ENCODE assay signal across 13 mouse cellular contexts in genomic region chr11:11763211-11763666, GRCm38 (mm10). TPM values are rescaled to one million over a fixed set of nuclear protein-coding genes. Genes with fewer than 3 reads are reported as not detected.
DNase-seq lines count a peak whose midpoint lies in the region; TF ChIP-seq lines count a peak whose summit lies in the region.
"Had no signal": no experiment of that assay in that cellular context is flagged by ENCODE, and none has a peak within 500 bp of the region (broad histone marks: within the 10 kb centered on the region; RNA-seq: fewer than 3 reads in every experiment).

No protein-coding gene starts in this region.

- WGBS in thymus, adult 2 months = 23% methylated on average over 4 of the region's 4 CpGs
- 76% methylated on average over 4 of the region's 4 CpGs for WGBS in hindbrain, embryonic 10.5 days

- H3K27me3 ChIP-seq in thymus, adult 2 months (ENCODE audit: control insufficient read depth, insufficient read depth, low read length) = no peaks in the 10 kb centered on the region
- no peaks in the 10 kb centered on the region for H3K27me3 ChIP-seq in splenic B cell, adult 2 months (ENCODE audit: control insufficient read depth, insufficient read depth, low read length, poor library complexity, severe bottlenecking)
- H3K27me3 ChIP-seq in hindbrain, embryonic 10.5 days (ENCODE audit: insufficient read depth, poor library complexity, severe bottlenecking) = no peaks in the 10 kb centered on the region
- H3K27me3 ChIP-seq: hindbrain, embryonic 12.5 days; limb, embryonic 15.5 days had no signal

- H3K4me1 ChIP-seq in thymus, adult 2 months (replicated peaks; ENCODE audit: control insufficient read depth, insufficient read depth, low read length) = peaks cover 13% of the 10 kb centered on the region
- H3K4me1 ChIP-seq in hindbrain, embryonic 10.5 days (replicated peaks) = no peaks in the 10 kb centered on the region
- H3K4me1 ChIP-seq: hindbrain, embryonic 12.5 days; limb, embryonic 15.5 days had no signal

- H3K9me3 ChIP-seq in hindbrain, embryonic 10.5 days = no peaks in the 10 kb centered on the region
- H3K9me3 ChIP-seq: hindbrain, embryonic 12.5 days; limb, embryonic 15.5 days had no signal

- peaks cover 85% of the 10 kb centered on the region for H3K36me3 ChIP-seq in thymus, adult 2 months (ENCODE audit: control insufficient read depth, insufficient read depth, low read length)
- H3K36me3 ChIP-seq in splenic B cell, adult 2 months (ENCODE audit: control insufficient read depth, insufficient read depth, low read length, poor library complexity, severe bottlenecking) = peaks cover 8% of the 10 kb centered on the region
- no peaks in the 10 kb centered on the region for H3K36me3 ChIP-seq in hindbrain, embryonic 10.5 days
- H3K36me3 ChIP-seq: hindbrain, embryonic 12.5 days; limb, embryonic 15.5 days had no signal

- H3K4me3 ChIP-seq in thymus, adult 2 months (ENCODE audit: control insufficient read depth, insufficient read depth, low read length) = no peak overlapping the region
- no peak overlapping the region for H3K4me3 ChIP-seq in hindbrain, embryonic 10.5 days
- H3K4me3 ChIP-seq: erythroblast, embryonic 14.5 days; hindbrain, embryonic 12.5 days; limb, embryonic 15.5 days had no signal

- DNase-seq in thymus, adult 2 months = no peak
- no peak for DNase-seq in thymus, postnatal 14 days
- peak; percentile 39 for DNase-seq in c-Kit-positive CD71-negative TER-119-negative erythroid progenitor cells, embryonic 14.5 days (ENCODE audit: low read depth)
- peak; percentile 53 for DNase-seq in lung, postnatal 36 days
- DNase-seq in splenic B cell, adult 2 months (ENCODE audit: low read depth, low spot score) = peak; percentile 61
- DNase-seq in hindbrain, embryonic 10.5 days (ENCODE audit: low spot score) = no peak
- no peak for DNase-seq in adrenal gland, adult 2 months
- DNase-seq: midbrain, embryonic 14.5 days; right cerebral cortex, postnatal 25 days had no signal

- TF ChIP-seq CTCF in thymus, adult 2 months (IDR thresholded peaks at IDR 0.05; ENCODE audit: borderline replicate concordance, control insufficient read depth, extremely low read depth, insufficient read depth, low read length, poor library complexity) = no peak

- no peak for TF ChIP-seq POLR2A in thymus, adult 2 months (IDR thresholded peaks at IDR 0.05; ENCODE audit: control insufficient read depth, extremely low read depth, insufficient read depth, low read length, poor library complexity)

- H3K27ac ChIP-seq in thymus, adult 2 months (ENCODE audit: control insufficient read depth, insufficient read depth, low read length) = peak overlapping the region; percentile 24; the same call in 1 of the 2 replicates
- H3K27ac ChIP-seq in hindbrain, embryonic 10.5 days = no peak overlapping the region
- H3K27ac ChIP-seq: hindbrain, embryonic 12.5 days; kidney, postnatal 0 days; limb, embryonic 15.5 days had no signal

RNA-seq across cellular contexts. Expression of gene Fignl1, which starts 45.5 kb away (rescaled TPM):
- polyA plus RNA-seq in thymus, adult 2 months (2012; rRNA removed) = 18.9 and 29.3 TPM in 2 replicates
- polyA plus RNA-seq in hindbrain, embryonic 10.5 days (2016; fragmentation: Nextera tagmentation; extraction: Ambion mirVana) = 67.8 and 105 TPM in 2 replicates
- total RNA-seq in adrenal gland, adult 2 months (2021) = 1 to 10 TPM; 1.3 to 2.7 TPM
- 0.20 and 0.22 TPM in 2 replicates for polyA plus RNA-seq in adrenal gland, adult 2 months (2012; rRNA removed)

Comparison
In these comparisons a context has a peak if more than half of its experiments do, and no peak if none do; other contexts are left out.
1. DNase-seq: peak in c-Kit-positive CD71-negative TER-119-negative erythroid progenitor cells, embryonic 14.5 days (single experiment), lung, postnatal 36 days (single experiment) and splenic B cell, adult 2 months (single experiment); none in thymus, adult 2 months (single experiment), thymus, postnatal 14 days (single experiment), hindbrain, embryonic 10.5 days (single experiment) and adrenal gland, adult 2 months (single experiment).
2. RNA of gene Fignl1, which starts 45.5 kb away (polyA plus RNA-seq): 67.8 to 105 TPM in hindbrain, embryonic 10.5 days and 18.9 to 29.3 TPM in thymus, adult 2 months; 0.20 to 0.22 TPM in adrenal gland, adult 2 months; every median in the first group is over 10 times any median in the second.